Mouse (Mus musculus) testis, adult 2 months (tissue): ENCODE results near the gene Glod4. TPM values are rescaled to one million over a fixed set of nuclear protein-coding genes. Genes with fewer than 3 reads are reported as not detected.

Experiments
- H3K27ac ChIP-seq: fragments of 200-500 bp; 2 replicates; pipeline ENCODE4 v1.5.1; 2012; ENCODE audit warnings: low read depth, low read length; ENCODE audit not compliant: control insufficient read depth, insufficient read depth
- H3K27me3 ChIP-seq: fragments of 200-500 bp; 2 replicates; pipeline ENCODE4 v1.6.1; 2012; ENCODE audit warnings: mild to moderate bottlenecking, low read length, moderate library complexity; ENCODE audit not compliant: control insufficient read depth, insufficient read depth
- H3K36me3 ChIP-seq: fragments of 200-500 bp; 2 replicates; pipeline ENCODE4 v1.6.1; 2012; ENCODE audit warnings: mild to moderate bottlenecking, low read length; ENCODE audit not compliant: control insufficient read depth, insufficient read depth
- H3K4me1 ChIP-seq: fragments of 200-500 bp; 2 replicates; pipeline ENCODE4 v1.6.1; 2012; ENCODE audit warnings: low read length; ENCODE audit not compliant: control insufficient read depth, insufficient read depth
- H3K4me3 ChIP-seq: fragments of 200-500 bp; 2 replicates; pipeline ENCODE4 v1.5.1; 2012; ENCODE audit warnings: low read depth, mild to moderate bottlenecking, low read length, moderate library complexity, mixed read lengths; ENCODE audit not compliant: control insufficient read depth
- CTCF ChIP-seq: fragments of 200-500 bp; IDR thresholded peaks from 2 replicates; pipeline ENCODE4 v1.5.1; 2012; ENCODE audit warnings: low read depth, mild to moderate bottlenecking, inconsistent platforms, low read length, moderate library complexity; ENCODE audit not compliant: control insufficient read depth, insufficient read depth, insufficient replicate concordance
- POLR2A ChIP-seq: fragments of 200-500 bp; IDR thresholded peaks from 2 replicates; pipeline ENCODE4 v1.6.1; 2012; ENCODE audit warnings: low read depth, mild to moderate bottlenecking, inconsistent platforms, low read length, moderate library complexity; ENCODE audit not compliant: control insufficient read depth
- polyA plus RNA-seq: library from polyadenylated mRNA; depleted of rRNA; stranded (reverse); fragments of >200 nt; gene quantifications from 2 replicates; pipeline ENCODE4 v1.2.3, GENCODE M21; 2012

The Glod4 gene
- polyA plus RNA-seq, 1 experiment, result 9.4 TPM

GRCm38 (mm10) chr11:76137996-76138395 is 105.5 kb downstream of the Glod4 start:
- TF ChIP-seq POLR2A, result no peak
- no peak for TF ChIP-seq CTCF
- H3K27me3 ChIP-seq, result no peaks in the 10 kb centered on the region
- H3K4me3 ChIP-seq, result no peak overlapping the region
- H3K36me3 ChIP-seq, result no peaks in the 10 kb centered on the region; the same call in 1 of the 2 replicates
- H3K4me1 ChIP-seq, result no peaks in the 10 kb centered on the region; the same call in 1 of the 2 replicates
- no peak overlapping the region for H3K27ac ChIP-seq

GRCm38 (mm10) chr11:76135641-76136437 is 107.7 kb downstream of the Glod4 start:
- Histone ChIP-seq H3K4me1 (no peaks in the 10 kb centered on the region; the same call in 1 of the 2 replicates), H3K27me3 (no peaks in the 10 kb centered on the region), H3K36me3 (no peaks in the 10 kb centered on the region; the same call in 1 of the 2 replicates), H3K4me3 (peak overlapping the region; percentile 77), H3K27ac (no peak overlapping the region)
- no peak for TF ChIP-seq POLR2A
- TF ChIP-seq CTCF, result no peak

GRCm38 (mm10) chr11:76130859-76131258 is 112.7 kb downstream of the Glod4 start:
- Histone ChIP-seq H3K4me1 (no peaks in the 10 kb centered on the region), H3K36me3 (no peaks in the 10 kb centered on the region; the same call in 1 of the 2 replicates), H3K27ac (no peak overlapping the region), H3K27me3 (no peaks in the 10 kb centered on the region), H3K4me3 (no peak overlapping the region)
- TF ChIP-seq CTCF, result no peak
- TF ChIP-seq POLR2A, result no peak

- TF ChIP-seq CTCF (no peak), POLR2A (no peak)
- H3K36me3 ChIP-seq, result no peaks in the 10 kb centered on the region
- no peak overlapping the region for H3K4me3 ChIP-seq
- H3K4me1 ChIP-seq, result no peaks in the 10 kb centered on the region
- H3K27me3 ChIP-seq, result no peaks in the 10 kb centered on the region
- no peak overlapping the region for H3K27ac ChIP-seq
Measured at GRCm38 (mm10) chr11:76125386-76125785, 118.1 kb downstream of the Glod4 start.

GRCm38 (mm10) chr11:76123517-76123916 is 120.0 kb downstream of the Glod4 start:
- no peaks in the 10 kb centered on the region for H3K36me3 ChIP-seq
- H3K27me3 ChIP-seq, result no peaks in the 10 kb centered on the region
- no peak for TF ChIP-seq POLR2A
- no peak for TF ChIP-seq CTCF
- H3K27ac ChIP-seq, result no peak overlapping the region
- H3K4me3 ChIP-seq, result no peak overlapping the region
- no peaks in the 10 kb centered on the region for H3K4me1 ChIP-seq

- H3K36me3 ChIP-seq, result no peaks in the 10 kb centered on the region
- H3K27me3 ChIP-seq, result no peaks in the 10 kb centered on the region
- TF ChIP-seq CTCF (no peak), POLR2A (no peak)
Measured at GRCm38 (mm10) chr11:76122571-76122970, 121.0 kb downstream of the Glod4 start.

GRCm38 (mm10) chr11:76121086-76121485 is 122.4 kb downstream of the Glod4 start:
- TF ChIP-seq POLR2A (no peak), CTCF (no peak)

More at GRCm38 (mm10) chr11:76122571-76122970, 121.0 kb downstream of the Glod4 start:
- H3K27ac ChIP-seq, result no peak overlapping the region
- no peak overlapping the region for H3K4me3 ChIP-seq
- H3K4me1 ChIP-seq, result no peaks in the 10 kb centered on the region

GRCm38 (mm10) chr11:76120407-76120901 is 123.1 kb downstream of the Glod4 start:
- Histone ChIP-seq H3K27me3 (no peaks in the 10 kb centered on the region), H3K4me1 (no peaks in the 10 kb centered on the region), H3K36me3 (no peaks in the 10 kb centered on the region), H3K27ac (no peak overlapping the region), H3K4me3 (no peak overlapping the region)
- no peak for TF ChIP-seq POLR2A
- TF ChIP-seq CTCF, result no peak

More at GRCm38 (mm10) chr11:76121086-76121485, 122.4 kb downstream of the Glod4 start:
- H3K4me1 ChIP-seq, result no peaks in the 10 kb centered on the region
- H3K36me3 ChIP-seq, result no peaks in the 10 kb centered on the region
- no peak overlapping the region for H3K27ac ChIP-seq
- H3K27me3 ChIP-seq, result no peaks in the 10 kb centered on the region
- no peak overlapping the region for H3K4me3 ChIP-seq
